Mouse (Mus musculus) heart, postnatal 0 days (tissue): Measurements from ENCODE around the gene Rfng.

ENCODE experiments used
- CTCF ChIP-seq: IDR thresholded peaks from 2 replicates; pipeline ENCODE4 v1.5.1; 2016; ENCODE audit warnings: antibody characterized with exemption, control low read depth, low read depth
- EP300 ChIP-seq: IDR thresholded peaks from 2 replicates; pipeline ENCODE4 v1.6.1; 2016; ENCODE audit warnings: antibody characterized with exemption, low read depth

GRCm38 (mm10) chr11:120761811-120762671 lies 22.0 kb downstream of the Rfng start:
- no peak for TF ChIP-seq CTCF
- TF ChIP-seq EP300, result no peak
